ENCODE assay signal across 18 mouse cellular contexts in genomic region chr7:130102671-130103070, GRCm38 (mm10).
"Had no signal": no experiment of that assay in that cellular context is flagged by ENCODE, and none has a peak within 500 bp of the region (broad histone marks: within the 10 kb centered on the region; RNA-seq: fewer than 3 reads in every experiment).

No protein-coding gene starts in this region.

- H3K27ac ChIP-seq: lung, embryonic 15.5 days; macrophage; midbrain, embryonic 13.5 days; midbrain, embryonic 15.5 days; neural tube, embryonic 12.5 days had no signal

- H3K9me3 ChIP-seq: lung, embryonic 15.5 days; midbrain, embryonic 13.5 days; midbrain, embryonic 15.5 days; neural tube, embryonic 12.5 days had no signal

- H3K36me3 ChIP-seq: lung, embryonic 15.5 days; midbrain, embryonic 13.5 days; midbrain, embryonic 15.5 days; neural tube, embryonic 12.5 days had no signal

- H3K9ac ChIP-seq: lung, embryonic 15.5 days; midbrain, embryonic 13.5 days; midbrain, embryonic 15.5 days; neural tube, embryonic 12.5 days had no signal

- H3K27me3 ChIP-seq: lung, embryonic 15.5 days; megakaryocyte, embryonic 14.5 days; midbrain, embryonic 15.5 days; neural tube, embryonic 12.5 days had no signal

- H3K4me2 ChIP-seq: lung, embryonic 15.5 days; midbrain, embryonic 11.5 days; midbrain, embryonic 13.5 days; midbrain, embryonic 15.5 days; neural tube, embryonic 12.5 days had no signal

- DNase-seq: lung, adult 2 months; lung, postnatal 14 days; lung, postnatal 36 days; right cerebral cortex, adult 18-20 months; right cerebral cortex, postnatal 25 days; right cerebral cortex, postnatal 4 days; spleen, adult 18-20 months; thymus, adult 18-20 months; thymus, postnatal 14 days; thymus, postnatal 36 days had no signal

- ATAC-seq: lung, postnatal 0 days; midbrain, embryonic 13.5 days; midbrain, embryonic 15.5 days had no signal

- H3K4me1 ChIP-seq: megakaryocyte, embryonic 14.5 days; midbrain, embryonic 15.5 days; neural tube, embryonic 12.5 days had no signal

- H3K4me3 ChIP-seq: lung, embryonic 15.5 days; megakaryocyte, embryonic 14.5 days; midbrain, embryonic 13.5 days; midbrain, embryonic 15.5 days; neural tube, embryonic 12.5 days had no signal
